11 mouse cellular contexts compared by ENCODE assay signal in the genomic region with DNA sequence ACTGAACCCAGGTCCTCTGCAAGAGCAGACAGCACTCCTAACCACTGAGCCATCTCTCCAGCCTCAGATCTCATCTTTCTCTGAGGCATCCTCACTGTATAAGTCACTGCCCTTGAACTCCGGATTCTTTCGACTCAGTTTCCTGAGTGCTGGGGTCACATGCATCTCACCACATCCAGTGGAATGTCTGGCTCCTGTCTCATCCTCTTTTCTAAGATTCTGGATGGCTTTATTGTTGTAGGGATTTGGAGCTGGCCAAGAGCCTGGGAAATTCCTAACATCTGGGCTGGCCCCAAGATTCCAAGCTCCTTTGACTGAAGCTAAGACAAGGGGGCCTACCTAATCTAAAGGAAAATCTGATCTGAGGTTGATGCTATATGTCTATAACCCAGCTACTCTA. TPM values are rescaled to one million over a fixed set of nuclear protein-coding genes. Genes with fewer than 3 reads are reported as not detected.
DNase-seq lines count a peak whose midpoint lies in the region; ATAC-seq and TF ChIP-seq lines count a peak whose summit lies in the region.
"Had no signal": no experiment of that assay in that cellular context is flagged by ENCODE, and none has a peak within 500 bp of the region (broad histone marks: within the 10 kb centered on the region; RNA-seq: fewer than 3 reads in every experiment).

No protein-coding gene starts in this region.

- no peak overlapping the region for H3K9ac ChIP-seq in intestine, embryonic 16.5 days (ENCODE audit: low read depth, low read length)

- no peak overlapping the region for H3K4me2 ChIP-seq in intestine, embryonic 16.5 days (ENCODE audit: low read depth, low read length)

- ATAC-seq in intestine, embryonic 16.5 days: no peak

- peaks cover 2% of the 10 kb centered on the region; the same call in 1 of the 2 replicates for H3K9me3 ChIP-seq in intestine, embryonic 16.5 days (ENCODE audit: control insufficient read depth, low read length)

- H3K36me3 ChIP-seq in intestine, embryonic 16.5 days (ENCODE audit: control insufficient read depth, insufficient read depth, low read length): no peaks in the 10 kb centered on the region
- H3K36me3 ChIP-seq in thymus, adult 2 months (ENCODE audit: control insufficient read depth, insufficient read depth, low read length): no peaks in the 10 kb centered on the region

- no peak overlapping the region for H3K4me3 ChIP-seq in layer of hippocampus, adult 2 months
- no peak overlapping the region for H3K4me3 ChIP-seq in intestine, embryonic 16.5 days (ENCODE audit: low read length)
- H3K4me3 ChIP-seq in thymus, adult 2 months (ENCODE audit: control insufficient read depth, insufficient read depth, low read length): no peak overlapping the region
- H3K4me3 ChIP-seq: erythroblast, embryonic 14.5 days; megakaryocyte, embryonic 14.5 days had no signal

- peak overlapping the region; percentile 77; the same call in 1 of the 2 replicates for H3K27ac ChIP-seq in layer of hippocampus, adult 2 months
- peak overlapping the region; percentile 90 for H3K27ac ChIP-seq in intestine, embryonic 16.5 days (ENCODE audit: low read length)
- no peak overlapping the region for H3K27ac ChIP-seq in thymus, adult 2 months (ENCODE audit: control insufficient read depth, insufficient read depth, low read length)

- 48% methylated on average over 2 of the region's 2 CpGs for WGBS in intestine, embryonic 16.5 days
- WGBS in thymus, adult 2 months: 95% methylated on average over 2 of the region's 2 CpGs

- DNase-seq in layer of hippocampus, adult 2 months (ENCODE audit: low spot score in 2 of 2): no peak
- DNase-seq in layer of hippocampus, postnatal 14 days (ENCODE audit: low spot score in 2 of 2): no peak
- DNase-seq in gastrocnemius, postnatal 10 days: peak; percentile 31
- peak; percentile 39 for DNase-seq in skeletal muscle tissue, adult 2 months (ENCODE audit: low read depth, low spot score)
- DNase-seq in spleen, postnatal 4 days (ENCODE audit: low spot score in 2 of 2): no peak
- DNase-seq in spleen, postnatal 14 days (ENCODE audit: low spot score in 2 of 2): no peak
- DNase-seq in thymus, adult 2 months: no peak
- DNase-seq: cerebellum, adult 18-20 months had no signal

- H3K27me3 ChIP-seq in intestine, embryonic 16.5 days (replicated peaks; ENCODE audit: control insufficient read depth, insufficient read depth, low read length): no peaks in the 10 kb centered on the region
- H3K27me3 ChIP-seq in thymus, adult 2 months (ENCODE audit: control insufficient read depth, insufficient read depth, low read length): no peaks in the 10 kb centered on the region

- TF ChIP-seq CTCF in layer of hippocampus, adult 2 months (conservative IDR thresholded peaks at IDR 0.05): no peak
- no peak for TF ChIP-seq CTCF in thymus, adult 2 months (IDR thresholded peaks at IDR 0.05; ENCODE audit: borderline replicate concordance, control insufficient read depth, extremely low read depth, insufficient read depth, low read length, poor library complexity)

- peaks cover 10% of the 10 kb centered on the region for H3K4me1 ChIP-seq in intestine, embryonic 16.5 days (ENCODE audit: control insufficient read depth, insufficient read depth, low read length)
- H3K4me1 ChIP-seq in thymus, adult 2 months (replicated peaks; ENCODE audit: control insufficient read depth, insufficient read depth, low read length): no peaks in the 10 kb centered on the region

- TF ChIP-seq POLR2A in thymus, adult 2 months (IDR thresholded peaks at IDR 0.05; ENCODE audit: control insufficient read depth, extremely low read depth, insufficient read depth, low read length, poor library complexity): no peak

RNA-seq across cellular contexts. Expression of a gene that starts 5.8 kb away (rescaled TPM):
- total RNA-seq in layer of hippocampus, adult 2 months (2021): 10 to 100 TPM; 36.6 to 41.1 TPM
- total RNA-seq in layer of hippocampus, postnatal 14 days (2021): 10 to 100 TPM; 44.7 to 50.9 TPM
- total RNA-seq in gastrocnemius, postnatal 10 days (2021): 10 to 100 TPM; 51.2 to 64.1 TPM
- polyA plus RNA-seq in intestine, embryonic 16.5 days (2015; fragmentation: Nextera tagmentation; extraction: Ambion mirVana): 22.7 and 23.5 TPM in 2 replicates
- 31.9 and 32.2 TPM in 2 replicates for polyA plus RNA-seq in thymus, adult 2 months (2012; rRNA removed)

Comparison
In these comparisons a context has a peak if more than half of its experiments do, and no peak if none do; other contexts are left out.
1. DNase-seq: peak in gastrocnemius, postnatal 10 days (single experiment) and skeletal muscle tissue, adult 2 months (single experiment); none in layer of hippocampus, adult 2 months (0 of 2), layer of hippocampus, postnatal 14 days (0 of 2), spleen, postnatal 4 days (0 of 2), spleen, postnatal 14 days (0 of 2) and thymus, adult 2 months (single experiment).